In the genomic region with DNA sequence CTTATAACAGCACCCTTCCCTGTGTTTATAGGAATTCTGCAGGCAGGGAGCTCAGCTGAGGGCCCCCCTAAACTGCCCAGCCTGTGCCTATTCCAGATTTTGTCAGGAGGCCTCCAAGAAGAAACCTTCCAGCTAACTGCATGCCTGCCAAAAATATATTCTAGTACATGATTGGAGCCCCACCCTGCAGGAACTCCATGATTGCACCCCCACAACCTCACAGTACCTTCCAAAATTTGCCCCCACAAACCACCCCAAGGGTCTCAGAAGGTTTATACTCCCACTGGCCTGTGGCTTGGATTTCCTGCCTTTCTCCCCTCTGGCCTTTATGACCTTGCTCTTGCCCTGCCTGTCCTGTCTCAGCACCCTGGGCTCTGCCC, we compare ENCODE assay signal across 9 mouse cellular contexts. TPM values are rescaled to one million over a fixed set of nuclear protein-coding genes. Genes with fewer than 3 reads are reported as not detected.
DNase-seq lines count a peak whose midpoint lies in the region; ATAC-seq and TF ChIP-seq lines count a peak whose summit lies in the region.
"Had no signal": no experiment of that assay in that cellular context is flagged by ENCODE, and none has a peak within 500 bp of the region (broad histone marks: within the 10 kb centered on the region; RNA-seq: fewer than 3 reads in every experiment).

No protein-coding gene starts in this region.

- no peak overlapping the region for H3K4me3 ChIP-seq in lung, embryonic 14.5 days (ENCODE audit: low read depth, low read length)
- no peak overlapping the region for H3K4me3 ChIP-seq in forebrain, postnatal 0 days (ENCODE audit: low read depth, low read length)
- H3K4me3 ChIP-seq in limb, embryonic 10.5 days = no peak overlapping the region
- no peak overlapping the region for H3K4me3 ChIP-seq in stomach, embryonic 15.5 days (replicated peaks)
- H3K4me3 ChIP-seq: neural tube, embryonic 12.5 days had no signal

- peak overlapping the region; percentile 21; the same call in 1 of the 2 replicates for H3K9ac ChIP-seq in lung, embryonic 14.5 days
- no peak overlapping the region for H3K9ac ChIP-seq in forebrain, postnatal 0 days
- H3K9ac ChIP-seq in stomach, embryonic 15.5 days = no peak overlapping the region
- H3K9ac ChIP-seq: neural tube, embryonic 12.5 days had no signal

- no peak for TF ChIP-seq CTCF in lung, embryonic 14.5 days (IDR thresholded peaks at IDR 0.05; ENCODE audit: low read depth)
- no peak for TF ChIP-seq CTCF in forebrain, postnatal 0 days (IDR thresholded peaks at IDR 0.05; ENCODE audit: low read depth)

- DNase-seq in lung, embryonic 14.5 days = no peak
- DNase-seq in lung, postnatal 4 days = no peak
- no peak for DNase-seq in forebrain, postnatal 0 days
- DNase-seq in limb, embryonic 10.5 days (ENCODE audit: low spot score) = no peak
- no peak for DNase-seq in cerebellum, postnatal 36 days
- no peak for DNase-seq in spleen, adult 18-20 months
- DNase-seq: embryo, embryonic 11 days had no signal

- no peaks in the 10 kb centered on the region for H3K9me3 ChIP-seq in lung, embryonic 14.5 days (ENCODE audit: low read depth, low read length)
- H3K9me3 ChIP-seq in forebrain, postnatal 0 days (ENCODE audit: low read length) = no peaks in the 10 kb centered on the region
- no peaks in the 10 kb centered on the region for H3K9me3 ChIP-seq in limb, embryonic 10.5 days (replicated peaks)
- H3K9me3 ChIP-seq in stomach, embryonic 15.5 days = no peaks in the 10 kb centered on the region
- H3K9me3 ChIP-seq: neural tube, embryonic 12.5 days had no signal

- H3K27ac ChIP-seq in lung, embryonic 14.5 days (ENCODE audit: low read depth) = peak overlapping the region; percentile 99
- peak overlapping the region; percentile 36 for H3K27ac ChIP-seq in forebrain, postnatal 0 days (ENCODE audit: low read depth, low read length)
- H3K27ac ChIP-seq in limb, embryonic 10.5 days = peak overlapping the region; percentile 87
- H3K27ac ChIP-seq in stomach, embryonic 15.5 days = peak overlapping the region; percentile 99
- H3K27ac ChIP-seq: neural tube, embryonic 12.5 days had no signal

- H3K4me1 ChIP-seq in lung, embryonic 14.5 days (ENCODE audit: insufficient read depth) = peaks cover 51% of the 10 kb centered on the region
- H3K4me1 ChIP-seq in forebrain, postnatal 0 days (ENCODE audit: insufficient read depth) = peaks cover 31% of the 10 kb centered on the region
- H3K4me1 ChIP-seq in limb, embryonic 10.5 days = peaks cover 68% of the 10 kb centered on the region
- H3K4me1 ChIP-seq in stomach, embryonic 15.5 days = peaks cover 60% of the 10 kb centered on the region

- H3K27me3 ChIP-seq in lung, embryonic 14.5 days (ENCODE audit: insufficient read depth, low read length) = no peaks in the 10 kb centered on the region
- no peaks in the 10 kb centered on the region for H3K27me3 ChIP-seq in forebrain, postnatal 0 days (ENCODE audit: insufficient read depth, low read length)
- peaks cover 25% of the 10 kb centered on the region for H3K27me3 ChIP-seq in limb, embryonic 10.5 days (ENCODE audit: low read depth, poor library complexity, severe bottlenecking)
- no peaks in the 10 kb centered on the region for H3K27me3 ChIP-seq in stomach, embryonic 15.5 days (replicated peaks)

- no peaks in the 10 kb centered on the region for H3K36me3 ChIP-seq in lung, embryonic 14.5 days (ENCODE audit: insufficient read depth)
- no peaks in the 10 kb centered on the region for H3K36me3 ChIP-seq in forebrain, postnatal 0 days (ENCODE audit: insufficient read depth)
- no peaks in the 10 kb centered on the region for H3K36me3 ChIP-seq in limb, embryonic 10.5 days
- no peaks in the 10 kb centered on the region for H3K36me3 ChIP-seq in stomach, embryonic 15.5 days
- H3K36me3 ChIP-seq: neural tube, embryonic 12.5 days had no signal

- peak overlapping the region; percentile 32 for H3K4me2 ChIP-seq in lung, embryonic 14.5 days
- no peak overlapping the region for H3K4me2 ChIP-seq in forebrain, postnatal 0 days (ENCODE audit: low read depth)
- H3K4me2 ChIP-seq in stomach, embryonic 15.5 days = peak overlapping the region; percentile 33; the same call in 1 of the 2 replicates
- H3K4me2 ChIP-seq: neural tube, embryonic 12.5 days had no signal

- ATAC-seq in lung, embryonic 14.5 days (ENCODE audit: insufficient read depth) = no peak
- ATAC-seq in forebrain, postnatal 0 days = no peak
- no peak for ATAC-seq in stomach, embryonic 15.5 days (ENCODE audit: insufficient read depth, low FRiP score, low read depth)

RNA-seq across cellular contexts. Expression of a gene that starts 30.6 kb away (rescaled TPM):
- 25.0 and 25.7 TPM in 2 replicates for polyA plus RNA-seq in lung, embryonic 14.5 days (2014; fragmentation: Nextera tagmentation; extraction: Ambion mirVana)
- total RNA-seq in forebrain, postnatal 0 days (2014; rRNA removed) = 11.8 and 13.7 TPM in 2 replicates
- polyA plus RNA-seq in forebrain, postnatal 0 days (2015; fragmentation: Nextera tagmentation; extraction: Ambion mirVana) = 14.6 and 16.7 TPM in 2 replicates
- 19.3 and 23.6 TPM in 2 replicates for polyA plus RNA-seq in limb, embryonic 10.5 days (2016; fragmentation: Nextera tagmentation; extraction: Ambion mirVana)
- 17.9 and 18.2 TPM in 2 replicates for polyA plus RNA-seq in stomach, embryonic 15.5 days (2015; fragmentation: Nextera tagmentation; extraction: Ambion mirVana)

RNA-seq across cellular contexts. Expression of a gene that starts 46.8 kb away (rescaled TPM):
- 112 and 113 TPM in 2 replicates for polyA plus RNA-seq in lung, embryonic 14.5 days (2014; fragmentation: Nextera tagmentation; extraction: Ambion mirVana)
- total RNA-seq in forebrain, postnatal 0 days (2014; rRNA removed) = 45.9 and 56.0 TPM in 2 replicates
- polyA plus RNA-seq in forebrain, postnatal 0 days (2015; fragmentation: Nextera tagmentation; extraction: Ambion mirVana) = 12.8 and 14.4 TPM in 2 replicates
- 45.9 and 59.0 TPM in 2 replicates for polyA plus RNA-seq in limb, embryonic 10.5 days (2016; fragmentation: Nextera tagmentation; extraction: Ambion mirVana)
- polyA plus RNA-seq in stomach, embryonic 15.5 days (2015; fragmentation: Nextera tagmentation; extraction: Ambion mirVana) = 57.0 and 63.2 TPM in 2 replicates

Comparison
In these comparisons a context has a peak if more than half of its experiments do, and no peak if none do; other contexts are left out.
1. H3K27ac ChIP-seq: peak in every context shown above with its lines; median percentile 99 in lung, embryonic 14.5 days; 99 in stomach, embryonic 15.5 days; 87 in limb, embryonic 10.5 days; 36 in forebrain, postnatal 0 days.